Mouse (Mus musculus): ENCODE data around the gene Arhgap32. TPM values are rescaled to one million over a fixed set of nuclear protein-coding genes. Genes with fewer than 3 reads are reported as not detected.
"Not testable (repeated sequence)": the region's sequence is repeated elsewhere in the genome, so short reads cannot be mapped to it uniquely, and the experiment has no call there.

Gene Arhgap32
- polyA plus RNA-seq, 1 experiment from 2014 or later: 0.25 TPM

DNA sequence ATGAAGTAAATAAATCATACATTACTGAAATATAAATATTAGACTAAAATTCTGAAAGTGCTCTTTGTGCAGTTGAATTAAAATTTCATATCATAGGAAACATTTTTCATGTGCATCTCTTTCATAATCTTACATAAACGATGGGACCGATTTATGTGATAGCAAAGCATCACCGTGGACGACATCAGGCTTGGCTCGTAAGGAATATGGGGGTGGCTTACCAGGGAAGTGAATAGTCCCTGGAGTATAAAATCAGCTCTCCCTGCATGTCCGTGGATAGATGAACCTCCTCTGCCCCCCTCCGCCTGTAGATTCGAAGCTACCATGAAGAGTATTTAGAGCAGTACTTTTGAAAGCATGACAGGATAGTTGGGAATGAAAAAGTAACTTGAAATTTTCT lies 11.3 kb upstream of the Arhgap32 start:
- no peak for TF ChIP-seq CTCF (IDR thresholded peaks at IDR 0.05; ENCODE audit: low read depth)
- TF ChIP-seq EP300 (IDR thresholded peaks at IDR 0.05; ENCODE audit: low read depth): no peak
- Histone ChIP-seq H3K4me2 (ENCODE audit: low read depth, low read length) (no peak overlapping the region), H3K27ac (ENCODE audit: low read depth) (no peak overlapping the region), H3K9ac (replicated peaks) (no peak overlapping the region), H3K4me1 (ENCODE audit: insufficient read depth) (peaks cover 3% of the 10 kb centered on the region; the same call in 1 of the 2 replicates), H3K4me3 (ENCODE audit: low read depth, low read length) (no peak overlapping the region), H3K36me3 (replicated peaks; ENCODE audit: insufficient read depth, low read length) (no peaks in the 10 kb centered on the region), H3K27me3 (ENCODE audit: insufficient read depth, low read length) (no peaks in the 10 kb centered on the region), H3K9me3 (ENCODE audit: low read length) (no peaks in the 10 kb centered on the region)
- ATAC-seq: no peak
- WGBS (ENCODE audit: insufficient replicate concordance): 80% methylated on average over 8 of the region's 8 CpGs
- no peak for DNase-seq

DNA sequence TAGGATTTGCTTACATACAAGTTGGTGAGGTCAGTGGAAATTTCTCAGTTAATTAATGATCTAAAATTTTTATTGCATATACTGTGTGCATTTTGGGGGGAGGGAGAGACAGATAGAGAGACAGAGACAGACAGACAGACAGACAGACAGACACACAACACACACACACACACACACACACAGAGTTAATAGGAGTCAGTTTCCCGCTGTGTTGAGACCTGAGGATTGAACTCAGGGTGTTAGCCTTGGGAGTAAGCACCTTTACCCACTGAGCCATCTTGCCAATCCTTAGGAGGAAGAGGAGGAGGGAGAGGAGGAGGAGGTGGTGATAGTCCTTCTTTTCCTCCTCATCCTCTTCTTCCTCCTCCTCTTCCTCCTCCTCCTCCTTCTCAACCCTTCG lies 5.6 kb upstream of the Arhgap32 start:
- 91% methylated on average over 2 of the region's 2 CpGs for WGBS (ENCODE audit: insufficient replicate concordance)
- H3K4me2 ChIP-seq (ENCODE audit: low read depth, low read length): no peak overlapping the region
- H3K27me3 ChIP-seq (ENCODE audit: insufficient read depth, low read length): no peaks in the 10 kb centered on the region
- H3K4me3 ChIP-seq (ENCODE audit: low read depth, low read length): no peak overlapping the region
- no peak overlapping the region for H3K9ac ChIP-seq (replicated peaks)
- H3K9me3 ChIP-seq (ENCODE audit: low read length): no peaks in the 10 kb centered on the region
- ATAC-seq (no peak), DNase-seq (no peak)
- TF ChIP-seq EP300 (IDR thresholded peaks at IDR 0.05; ENCODE audit: low read depth) (no peak), CTCF (IDR thresholded peaks at IDR 0.05; ENCODE audit: low read depth) (no peak)
- H3K27ac ChIP-seq (ENCODE audit: low read depth): no peak overlapping the region
- 0 out of 2 replicates have a peak, but pooled peaks cover 2% of the 10 kb centered on the region for H3K4me1 ChIP-seq (ENCODE audit: insufficient read depth)
- H3K36me3 ChIP-seq (replicated peaks; ENCODE audit: insufficient read depth, low read length): no peaks in the 10 kb centered on the region

DNA sequence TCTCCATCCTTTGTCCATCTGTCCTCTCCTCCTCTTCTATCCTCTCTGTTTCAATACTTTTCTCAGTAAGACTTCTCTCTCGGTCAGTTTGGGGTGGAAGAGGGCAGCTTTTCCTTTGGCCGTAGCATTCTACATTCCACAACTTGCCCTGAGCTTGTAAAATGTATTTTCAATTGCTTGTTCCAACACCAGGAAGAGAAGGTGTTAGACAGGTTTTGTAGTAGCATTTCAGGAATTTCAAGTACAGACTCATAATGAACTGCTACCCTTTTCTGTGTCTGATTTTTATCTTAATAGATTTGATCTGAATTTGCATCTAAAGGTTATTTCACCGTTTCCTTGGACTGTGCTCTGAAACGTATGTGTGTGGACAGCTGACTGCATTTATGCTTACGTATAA lies 336 bp downstream of the Arhgap32 start:
- Histone ChIP-seq H3K4me2 (ENCODE audit: low read depth, low read length) (no peak overlapping the region), H3K27me3 (ENCODE audit: insufficient read depth, low read length) (no peaks in the 10 kb centered on the region), H3K4me3 (ENCODE audit: low read depth, low read length) (no peak overlapping the region), H3K9ac (replicated peaks) (no peak overlapping the region), H3K27ac (ENCODE audit: low read depth) (no peak overlapping the region), H3K36me3 (replicated peaks; ENCODE audit: insufficient read depth, low read length) (no peaks in the 10 kb centered on the region), H3K9me3 (ENCODE audit: low read length) (no peaks in the 10 kb centered on the region), H3K4me1 (ENCODE audit: insufficient read depth) (peaks cover 15% of the 10 kb centered on the region)
- WGBS (ENCODE audit: insufficient replicate concordance): 83% methylated on average over 5 of the region's 5 CpGs
- ATAC-seq: no peak
- no peak for DNase-seq
- no peak for TF ChIP-seq CTCF (IDR thresholded peaks at IDR 0.05; ENCODE audit: low read depth)
- TF ChIP-seq EP300 (IDR thresholded peaks at IDR 0.05; ENCODE audit: low read depth): no peak

DNA sequence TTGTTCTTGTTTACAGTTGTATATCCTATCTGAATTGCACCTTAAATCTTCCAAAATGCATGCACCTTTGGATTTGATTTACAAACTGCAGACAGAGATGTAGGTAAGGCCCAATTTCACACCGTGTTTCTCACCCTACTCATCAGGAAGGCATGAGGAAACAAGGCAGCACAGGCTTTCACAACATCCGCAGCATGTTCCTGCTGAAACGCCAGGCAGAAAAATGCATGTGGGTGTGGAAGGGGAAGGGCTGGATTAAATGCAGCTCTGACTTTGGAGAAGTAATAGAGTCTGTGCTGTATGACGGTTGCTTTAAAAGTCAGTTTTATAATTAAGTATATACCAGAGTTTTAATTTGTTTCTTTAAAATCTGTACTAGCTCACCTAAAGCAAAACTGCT lies 1.9 kb downstream of the Arhgap32 start:
- Histone ChIP-seq H3K9me3 (ENCODE audit: low read length) (no peaks in the 10 kb centered on the region), H3K4me1 (ENCODE audit: insufficient read depth) (peaks cover 13% of the 10 kb centered on the region), H3K4me3 (ENCODE audit: low read depth, low read length) (no peak overlapping the region), H3K27ac (ENCODE audit: low read depth) (no peak overlapping the region), H3K9ac (replicated peaks) (no peak overlapping the region), H3K36me3 (replicated peaks; ENCODE audit: insufficient read depth, low read length) (no peaks in the 10 kb centered on the region), H3K4me2 (ENCODE audit: low read depth, low read length) (no peak overlapping the region), H3K27me3 (ENCODE audit: insufficient read depth, low read length) (no peaks in the 10 kb centered on the region)
- ATAC-seq (peak; percentile 43; the same call in 1 of the 2 replicates), DNase-seq (peak; percentile 34)
- 21% methylated on average over 4 of the region's 4 CpGs for WGBS (ENCODE audit: insufficient replicate concordance)
- TF ChIP-seq EP300 (IDR thresholded peaks at IDR 0.05; ENCODE audit: low read depth) (no peak), CTCF (IDR thresholded peaks at IDR 0.05; ENCODE audit: low read depth) (no peak)

DNA sequence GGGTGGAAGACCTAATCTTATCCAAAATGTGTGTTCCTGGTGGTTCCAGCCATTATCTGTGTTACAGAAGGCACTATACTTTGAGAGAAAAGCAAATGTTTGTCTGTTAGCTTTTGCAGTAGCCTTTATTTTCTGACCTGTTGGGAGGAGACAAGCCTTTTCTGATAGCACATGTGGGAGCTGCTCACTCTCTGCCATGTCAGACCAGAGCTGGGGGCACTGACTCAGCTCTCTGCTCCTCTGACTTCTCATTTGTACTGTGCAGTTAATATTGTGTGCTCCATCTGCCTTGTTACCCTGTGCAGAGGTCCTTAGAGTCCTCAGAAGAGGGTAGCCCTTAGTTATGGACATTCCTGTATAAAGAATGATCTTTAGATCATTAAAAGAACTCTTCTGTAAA lies 2.5 kb downstream of the Arhgap32 start:
- peak overlapping the region; percentile 19; the same call in 1 of the 2 replicates for H3K27ac ChIP-seq (ENCODE audit: low read depth)
- no peak overlapping the region for H3K9ac ChIP-seq (replicated peaks)
- no peak overlapping the region for H3K4me3 ChIP-seq (ENCODE audit: low read depth, low read length)
- H3K9me3 ChIP-seq (ENCODE audit: low read length): no peaks in the 10 kb centered on the region
- no peaks in the 10 kb centered on the region for H3K27me3 ChIP-seq (ENCODE audit: insufficient read depth, low read length)
- H3K36me3 ChIP-seq (replicated peaks; ENCODE audit: insufficient read depth, low read length): no peaks in the 10 kb centered on the region
- H3K4me1 ChIP-seq (ENCODE audit: insufficient read depth): peaks cover 13% of the 10 kb centered on the region
- peak; percentile 33 for TF ChIP-seq EP300 (IDR thresholded peaks at IDR 0.05; ENCODE audit: low read depth)
- TF ChIP-seq CTCF (IDR thresholded peaks at IDR 0.05; ENCODE audit: low read depth): no peak
- DNase-seq (no peak), ATAC-seq (peak; percentile 56; the same call in 1 of the 2 replicates)
- no peak overlapping the region for H3K4me2 ChIP-seq (ENCODE audit: low read depth, low read length)

- Histone ChIP-seq H3K36me3 (replicated peaks; ENCODE audit: insufficient read depth, low read length) (no peaks in the 10 kb centered on the region), H3K9ac (replicated peaks) (no peak overlapping the region), H3K27me3 (ENCODE audit: insufficient read depth, low read length) (no peaks in the 10 kb centered on the region), H3K4me3 (ENCODE audit: low read depth, low read length) (no peak overlapping the region), H3K4me2 (ENCODE audit: low read depth, low read length) (no peak overlapping the region), H3K9me3 (ENCODE audit: low read length) (no peaks in the 10 kb centered on the region), H3K4me1 (ENCODE audit: insufficient read depth) (peaks cover 13% of the 10 kb centered on the region), H3K27ac (ENCODE audit: low read depth) (no peak overlapping the region)
- TF ChIP-seq CTCF (IDR thresholded peaks at IDR 0.05; ENCODE audit: low read depth) (no peak), EP300 (IDR thresholded peaks at IDR 0.05; ENCODE audit: low read depth) (no peak)
- WGBS (ENCODE audit: insufficient replicate concordance): 85% methylated on average over 6 of the region's 6 CpGs
- ATAC-seq (no peak), DNase-seq (no peak)
These were observed 3.6 kb downstream of the Arhgap32 start for GRCm38 (mm10) chr9:32119586-32119985.

GRCm38 (mm10) chr9:32120162-32120561 lies 4.2 kb downstream of the Arhgap32 start:
- Histone ChIP-seq H3K27ac (ENCODE audit: low read depth) (no peak overlapping the region), H3K27me3 (ENCODE audit: insufficient read depth, low read length) (no peaks in the 10 kb centered on the region), H3K4me2 (ENCODE audit: low read depth, low read length) (no peak overlapping the region), H3K36me3 (replicated peaks; ENCODE audit: insufficient read depth, low read length) (no peaks in the 10 kb centered on the region), H3K4me1 (ENCODE audit: insufficient read depth) (peaks cover 13% of the 10 kb centered on the region), H3K9me3 (ENCODE audit: low read length) (no peaks in the 10 kb centered on the region), H3K9ac (replicated peaks) (no peak overlapping the region), H3K4me3 (ENCODE audit: low read depth, low read length) (no peak overlapping the region)
- WGBS (ENCODE audit: insufficient replicate concordance): 37% methylated on average over 1 of the region's 1 CpGs
- TF ChIP-seq EP300 (IDR thresholded peaks at IDR 0.05; ENCODE audit: low read depth) (peak; percentile 83), CTCF (IDR thresholded peaks at IDR 0.05; ENCODE audit: low read depth) (no peak)
- DNase-seq (no peak), ATAC-seq (0 out of 2 replicates have a peak, but pooled peaks have one; percentile 31)

GRCm38 (mm10) chr9:32121271-32121670 lies 5.3 kb downstream of the Arhgap32 start:
- H3K4me3 ChIP-seq (ENCODE audit: low read depth, low read length); DNase-seq; H3K27me3 ChIP-seq (ENCODE audit: insufficient read depth, low read length); H3K9ac ChIP-seq (replicated peaks); H3K4me2 ChIP-seq (ENCODE audit: low read depth, low read length); H3K36me3 ChIP-seq (replicated peaks; ENCODE audit: insufficient read depth, low read length); H3K27ac ChIP-seq (ENCODE audit: low read depth); H3K9me3 ChIP-seq (ENCODE audit: low read length); ATAC-seq: not testable (repeated sequence)
- peaks cover 13% of the 10 kb centered on the region for H3K4me1 ChIP-seq (ENCODE audit: insufficient read depth)
- 88% methylated on average over 13 of the region's 13 CpGs for WGBS (ENCODE audit: insufficient replicate concordance)
